Mouse (Mus musculus) central nervous system, embryonic 14 days (tissue): ENCODE data around the gene Synpr. TPM values are rescaled to one million over a fixed set of nuclear protein-coding genes. Genes with fewer than 3 reads are reported as not detected.

Source experiments
- polyA plus RNA-seq: library from polyadenylated mRNA; depleted of rRNA; stranded (reverse); fragments of >200 nt; gene quantifications from 2 replicates; pipeline ENCODE4 v1.2.3, GENCODE M21; 2012; rRNA removed

The Synpr gene
- 18.3 and 19.1 TPM in 2 replicates for polyA plus RNA-seq

DNA sequence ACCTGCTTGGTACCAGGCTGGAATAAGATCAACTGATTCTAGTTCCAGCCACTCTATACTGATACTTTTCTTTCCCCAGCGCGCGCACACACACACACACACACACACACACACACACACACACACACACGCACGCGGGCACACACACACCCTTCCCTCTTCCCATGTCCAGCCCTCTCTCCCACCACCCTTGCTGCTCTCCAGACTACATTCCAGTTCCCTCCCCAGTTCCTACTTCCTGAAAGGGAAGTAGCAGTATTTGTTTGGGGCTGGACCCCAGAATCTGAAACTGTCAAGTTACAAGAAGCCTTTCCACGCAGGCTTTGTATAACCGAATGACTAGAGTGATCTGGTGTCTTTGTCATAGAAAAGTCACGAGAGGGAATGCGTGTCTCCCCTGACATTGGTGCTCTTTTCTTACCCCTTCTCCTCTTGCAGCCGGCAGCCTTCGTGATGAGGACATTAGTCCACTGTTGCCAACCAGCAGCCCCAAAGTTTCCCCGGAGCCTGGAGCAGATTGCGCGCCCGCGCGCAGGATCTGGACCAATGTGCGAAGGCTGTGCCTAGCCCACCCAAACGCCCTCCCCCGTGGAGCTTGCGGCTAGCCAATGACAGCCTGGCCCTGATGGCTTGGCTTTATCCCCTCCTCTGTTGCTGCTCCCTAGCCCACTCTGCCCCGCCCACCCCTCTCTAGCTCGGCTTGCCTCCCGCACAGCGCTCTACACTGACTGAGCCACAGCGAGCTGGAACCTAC, at the start of gene Synpr:
Synpr (plus strand) TSS at position 690 of the 754 bp plus-strand sequence.

